16 mouse cellular contexts compared by ENCODE assay signal in genomic region chr13:80334073-80334704, GRCm38 (mm10).
A peak's percentile ranks its signal among the peaks of the same experiment; 100 is the strongest.
DNase-seq lines count a peak whose midpoint lies in the region; ATAC-seq lines count a peak whose summit lies in the region.
"Had no signal": no experiment of that assay in that cellular context is flagged by ENCODE, and none has a peak within 500 bp of the region (broad histone marks: within the 10 kb centered on the region; RNA-seq: fewer than 3 reads in every experiment).

No protein-coding gene starts in this region.

- H3K27ac ChIP-seq in forebrain, embryonic 12.5 days: no peak overlapping the region
- no peak overlapping the region for H3K27ac ChIP-seq in forebrain, embryonic 11.5 days (ENCODE audit: low read depth, low read length)
- no peak overlapping the region for H3K27ac ChIP-seq in neural tube, embryonic 12.5 days
- no peak overlapping the region for H3K27ac ChIP-seq in kidney, embryonic 15.5 days
- H3K27ac ChIP-seq: embryonic facial prominence, embryonic 10.5 days; liver, embryonic 13.5 days had no signal

- no peak overlapping the region for H3K4me3 ChIP-seq in forebrain, embryonic 12.5 days (replicated peaks)
- no peak overlapping the region for H3K4me3 ChIP-seq in forebrain, embryonic 11.5 days (ENCODE audit: low read depth, low read length)
- H3K4me3 ChIP-seq in neural tube, embryonic 12.5 days: no peak overlapping the region
- no peak overlapping the region for H3K4me3 ChIP-seq in kidney, embryonic 15.5 days (replicated peaks)
- H3K4me3 ChIP-seq: embryonic facial prominence, embryonic 10.5 days; erythroblast, embryonic 14.5 days; liver, embryonic 13.5 days had no signal

- H3K9ac ChIP-seq in forebrain, embryonic 12.5 days: no peak overlapping the region
- no peak overlapping the region for H3K9ac ChIP-seq in forebrain, embryonic 11.5 days (ENCODE audit: low read length)
- H3K9ac ChIP-seq in neural tube, embryonic 12.5 days: no peak overlapping the region
- H3K9ac ChIP-seq in kidney, embryonic 15.5 days: no peak overlapping the region
- H3K9ac ChIP-seq: liver, embryonic 13.5 days had no signal

- H3K4me1 ChIP-seq in forebrain, embryonic 12.5 days: no peaks in the 10 kb centered on the region
- no peaks in the 10 kb centered on the region for H3K4me1 ChIP-seq in forebrain, embryonic 11.5 days (replicated peaks; ENCODE audit: control insufficient read depth, insufficient read depth, low read length)
- H3K4me1 ChIP-seq in neural tube, embryonic 12.5 days: no peaks in the 10 kb centered on the region
- H3K4me1 ChIP-seq in kidney, embryonic 15.5 days: no peaks in the 10 kb centered on the region
- H3K4me1 ChIP-seq: embryonic facial prominence, embryonic 10.5 days; liver, embryonic 13.5 days had no signal

- no peak overlapping the region for H3K4me2 ChIP-seq in forebrain, embryonic 12.5 days
- no peak overlapping the region for H3K4me2 ChIP-seq in forebrain, embryonic 11.5 days (ENCODE audit: low read depth, low read length, severe bottlenecking)
- H3K4me2 ChIP-seq in neural tube, embryonic 12.5 days (replicated peaks): no peak overlapping the region
- no peak overlapping the region for H3K4me2 ChIP-seq in kidney, embryonic 15.5 days
- H3K4me2 ChIP-seq: liver, embryonic 13.5 days had no signal

- DNase-seq in forebrain, embryonic 11.5 days (ENCODE audit: low spot score): no peak
- DNase-seq in neural tube, embryonic 10.5 days (ENCODE audit: extremely low spot score, low spot score): no peak
- peak; percentile 4 for DNase-seq in mesoderm, embryonic 11.5 days (ENCODE audit: low read depth, low spot score)
- no peak for DNase-seq in heart, postnatal 25 days (ENCODE audit: low spot score)
- no peak for DNase-seq in lung, postnatal 25 days (ENCODE audit: low spot score)
- DNase-seq: adrenal gland, postnatal 36 days; kidney, adult 9 months; liver, embryonic 13.5 days; lung, postnatal 10 days; thymus, postnatal 14 days had no signal

- intact Hi-C loops in heart, postnatal 25 days (cut with DNase I): no loop called here

- H3K27me3 ChIP-seq in forebrain, embryonic 12.5 days: no peaks in the 10 kb centered on the region
- H3K27me3 ChIP-seq in forebrain, embryonic 11.5 days (ENCODE audit: control insufficient read depth, insufficient read depth, low read length): no peaks in the 10 kb centered on the region
- no peaks in the 10 kb centered on the region for H3K27me3 ChIP-seq in neural tube, embryonic 12.5 days (replicated peaks)
- H3K27me3 ChIP-seq in kidney, embryonic 15.5 days: no peaks in the 10 kb centered on the region
- H3K27me3 ChIP-seq: liver, embryonic 13.5 days had no signal

- H3K9me3 ChIP-seq in forebrain, embryonic 12.5 days: no peaks in the 10 kb centered on the region
- no peaks in the 10 kb centered on the region for H3K9me3 ChIP-seq in forebrain, embryonic 11.5 days (ENCODE audit: control insufficient read depth, low read length)
- H3K9me3 ChIP-seq in neural tube, embryonic 12.5 days: no peaks in the 10 kb centered on the region
- H3K9me3 ChIP-seq in kidney, embryonic 15.5 days (replicated peaks): no peaks in the 10 kb centered on the region
- H3K9me3 ChIP-seq: embryonic facial prominence, embryonic 10.5 days; liver, embryonic 13.5 days had no signal

- WGBS in forebrain, embryonic 12.5 days: 72% methylated on average over 5 of the region's 5 CpGs
- 82% methylated on average over 5 of the region's 5 CpGs for WGBS in forebrain, embryonic 11.5 days
- WGBS in neural tube, embryonic 12.5 days: 58% methylated on average over 5 of the region's 5 CpGs
- WGBS in kidney, embryonic 15.5 days: 78% methylated on average over 5 of the region's 5 CpGs

- peak; percentile 73; the same call in 1 of the 2 replicates for ATAC-seq in forebrain, embryonic 12.5 days (ENCODE audit: low FRiP score)
- ATAC-seq in forebrain, embryonic 11.5 days (replicated peaks; ENCODE audit: low FRiP score): no peak
- 0 out of 2 replicates have a peak, but pooled peaks have one; percentile 48 for ATAC-seq in neural tube, embryonic 12.5 days (ENCODE audit: low FRiP score, low read depth)
- no peak for ATAC-seq in kidney, embryonic 15.5 days (replicated peaks; ENCODE audit: low FRiP score)
- ATAC-seq: activated CD4-positive, CD25-positive, alpha-beta regulatory T cell, adult 4 months had no signal

- H3K36me3 ChIP-seq in forebrain, embryonic 12.5 days (replicated peaks): no peaks in the 10 kb centered on the region
- H3K36me3 ChIP-seq in forebrain, embryonic 11.5 days (ENCODE audit: control insufficient read depth, insufficient read depth, low read length): no peaks in the 10 kb centered on the region
- H3K36me3 ChIP-seq in neural tube, embryonic 12.5 days: no peaks in the 10 kb centered on the region
- no peaks in the 10 kb centered on the region for H3K36me3 ChIP-seq in kidney, embryonic 15.5 days
- H3K36me3 ChIP-seq: embryonic facial prominence, embryonic 10.5 days; liver, embryonic 13.5 days had no signal

Comparison
In these comparisons a context has a peak if more than half of its experiments do, and no peak if none do; other contexts are left out.
1. ATAC-seq: peak in forebrain, embryonic 12.5 days (single experiment) and neural tube, embryonic 12.5 days (single experiment); none in forebrain, embryonic 11.5 days (single experiment) and kidney, embryonic 15.5 days (single experiment).